Mouse (Mus musculus) lung, postnatal 14 days (tissue): ENCODE measurements around the gene Gm20696.

Experiments used
- DNase-seq: peaks from one replicate; pipeline ENCODE4 v3.0.0; 2021

Gene Gm20696

GRCm38 (mm10) chr6:99556950-99557349, 109.6 kb downstream of the Gm20696 start:
- no peak for DNase-seq

DNA sequence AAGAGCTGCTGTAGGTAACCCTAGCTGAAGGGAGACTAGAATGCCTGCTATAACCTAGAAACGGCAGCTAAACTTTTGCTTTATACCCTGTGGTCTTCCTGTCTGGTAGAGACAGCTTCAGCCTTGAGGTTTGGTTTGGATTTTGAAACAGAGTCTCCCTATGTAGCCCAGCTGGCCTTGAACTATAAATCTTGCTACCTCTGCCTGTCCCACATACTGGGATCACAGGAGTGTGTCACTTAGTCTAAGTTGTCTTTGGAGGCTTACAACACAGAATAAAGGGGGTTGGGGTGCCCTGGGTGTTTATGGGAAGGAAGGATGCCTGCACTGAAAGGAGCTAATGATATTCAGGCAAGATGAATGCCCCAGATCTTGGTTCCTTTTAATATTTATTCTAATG, 113.8 kb downstream of the Gm20696 start:
- no peak for DNase-seq

GRCm38 (mm10) chr6:99546416-99546815, 120.2 kb downstream of the Gm20696 start:
- no peak for DNase-seq

GRCm38 (mm10) chr6:99545437-99545836, 121.2 kb downstream of the Gm20696 start:
- DNase-seq = no peak

GRCm38 (mm10) chr6:99541105-99541504, 125.5 kb downstream of the Gm20696 start:
- no peak for DNase-seq

- no peak for DNase-seq
These were observed 125.9 kb downstream of the Gm20696 start for GRCm38 (mm10) chr6:99540653-99541052.

- DNase-seq = no peak
These were observed 126.5 kb downstream of the Gm20696 start for GRCm38 (mm10) chr6:99540146-99540545.

DNA sequence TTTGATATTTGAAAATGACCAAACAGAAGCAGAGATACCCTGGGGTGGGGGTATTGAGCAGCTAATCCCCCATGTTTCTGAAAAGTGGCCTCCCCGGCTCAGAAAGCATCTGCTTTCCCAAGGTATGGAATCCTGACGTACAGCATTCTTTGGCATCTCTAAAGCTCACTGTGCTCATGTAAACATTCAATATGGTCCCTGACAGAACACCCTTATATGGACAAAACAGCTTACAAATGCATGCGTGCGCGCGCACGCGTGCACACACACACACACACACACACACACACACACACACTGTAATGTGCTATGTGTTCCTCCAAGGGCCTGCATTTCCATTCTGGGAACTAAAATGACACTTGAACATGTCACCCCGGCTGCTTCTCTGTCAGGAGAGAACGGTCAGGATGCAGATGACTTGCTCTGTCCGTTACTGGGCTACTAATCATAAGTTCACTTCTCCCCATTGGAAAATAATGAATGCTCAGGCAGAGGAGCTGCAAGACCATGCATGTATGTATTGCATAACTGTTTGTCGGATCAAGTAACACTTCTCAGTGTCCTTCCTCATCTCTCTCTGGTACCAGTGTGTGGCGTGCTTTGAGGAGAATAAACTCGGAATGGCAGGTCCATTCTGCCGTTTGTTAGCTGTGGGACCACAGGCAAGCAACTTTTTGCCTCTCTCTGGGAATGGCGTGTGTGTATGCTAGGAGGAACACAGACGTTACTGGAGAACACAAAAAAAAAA, 128.2 kb downstream of the Gm20696 start:
- DNase-seq = no peak

DNA sequence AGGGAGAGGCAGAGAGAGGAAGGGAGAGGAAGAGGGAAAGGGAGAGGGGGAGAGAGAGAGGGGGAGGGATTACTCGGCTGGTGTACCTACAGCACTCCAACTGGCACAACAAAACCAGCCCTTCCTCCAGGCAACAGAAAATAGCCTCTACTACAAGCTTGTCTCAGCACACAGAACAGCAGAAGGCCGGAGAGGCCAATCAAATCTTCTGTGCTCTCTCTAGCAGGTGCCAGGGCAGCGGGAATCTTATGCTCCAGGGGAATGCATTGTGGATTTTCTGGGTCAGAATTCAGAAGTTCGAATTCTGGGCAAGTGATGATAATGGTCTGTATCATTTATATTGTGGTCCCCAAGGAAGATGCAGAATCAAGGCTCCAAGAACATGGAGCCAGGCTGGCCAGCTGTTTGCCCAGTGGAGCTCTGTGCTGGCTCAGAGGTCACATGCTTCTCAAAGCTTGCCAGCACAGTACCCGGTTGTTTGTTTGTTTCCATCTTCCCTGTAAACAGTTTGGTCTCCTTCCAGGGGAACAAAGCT, 132.3 kb downstream of the Gm20696 start:
- no peak for DNase-seq

DNA sequence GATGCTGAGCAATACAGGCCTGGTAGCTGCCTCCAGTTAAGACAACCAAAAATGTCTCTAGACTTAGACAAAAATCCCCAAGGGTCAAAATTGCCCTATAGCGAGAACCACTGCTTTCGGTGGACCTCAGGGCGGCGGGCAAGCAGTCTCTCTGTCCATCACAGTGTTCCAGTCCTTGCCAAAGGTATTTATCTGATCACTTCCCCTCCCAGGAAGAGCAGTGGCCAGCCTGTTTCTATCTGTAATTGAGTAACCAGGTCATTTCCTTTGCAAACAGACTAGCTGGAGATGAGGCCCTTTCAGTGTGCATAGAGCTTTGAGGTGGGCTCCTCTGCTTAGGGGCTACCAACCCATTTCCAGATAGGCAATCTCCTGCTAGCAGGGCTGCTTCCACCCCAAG, 134.1 kb downstream of the Gm20696 start:
- no peak for DNase-seq

DNA sequence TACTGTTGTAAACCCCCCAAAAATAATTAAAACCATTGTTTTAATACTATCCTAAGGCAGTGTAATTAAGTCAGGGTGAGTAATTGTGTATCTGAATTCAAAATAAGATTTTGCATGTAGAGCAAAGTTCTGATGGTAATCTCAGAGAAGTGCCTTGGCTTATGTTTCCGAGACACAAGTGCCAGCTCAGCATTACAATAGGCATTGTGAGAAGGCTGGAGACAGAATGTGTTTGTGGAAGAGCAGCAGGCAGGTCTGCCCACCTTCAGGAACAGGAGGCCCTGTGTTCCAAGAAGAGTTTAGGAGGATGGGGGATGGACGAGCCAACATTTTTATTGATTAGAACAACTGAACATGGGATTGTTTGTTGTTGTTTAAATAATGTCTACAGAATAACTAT, 137.6 kb downstream of the Gm20696 start:
- DNase-seq = no peak

DNA sequence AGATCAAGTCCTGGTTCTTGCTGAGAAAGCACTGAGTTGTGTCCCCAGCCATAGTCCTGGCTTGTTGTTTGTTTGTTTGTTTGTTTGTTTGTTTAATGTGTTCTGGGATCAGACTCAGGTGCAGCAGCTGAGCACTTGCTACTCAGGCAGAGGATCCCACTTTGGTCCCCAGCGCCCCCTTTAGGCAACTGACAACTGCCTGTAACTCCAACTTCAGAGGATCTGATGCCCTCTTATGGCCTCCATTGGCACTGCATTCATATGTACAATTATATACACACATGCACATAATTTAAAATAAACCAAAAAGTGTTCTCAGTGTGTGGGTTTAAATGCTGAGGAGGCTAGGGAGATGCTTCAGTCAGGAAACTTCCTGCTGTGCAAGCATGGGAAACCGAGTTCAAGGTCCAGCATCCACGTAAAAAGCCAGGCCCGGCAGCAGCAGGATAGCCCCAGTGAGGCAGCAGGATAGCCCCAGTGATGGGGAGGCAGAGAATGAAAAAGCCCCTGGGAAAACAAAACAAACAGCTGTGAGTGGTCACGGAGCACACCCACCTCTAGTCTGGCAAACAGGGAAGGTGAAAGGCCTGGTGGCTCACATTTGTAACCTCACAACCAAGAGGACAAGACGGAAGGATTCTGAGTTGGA, 139.0 kb downstream of the Gm20696 start:
- no peak for DNase-seq

- no peak for DNase-seq
These were observed 141.2 kb downstream of the Gm20696 start for GRCm38 (mm10) chr6:99525351-99525750.

DNA sequence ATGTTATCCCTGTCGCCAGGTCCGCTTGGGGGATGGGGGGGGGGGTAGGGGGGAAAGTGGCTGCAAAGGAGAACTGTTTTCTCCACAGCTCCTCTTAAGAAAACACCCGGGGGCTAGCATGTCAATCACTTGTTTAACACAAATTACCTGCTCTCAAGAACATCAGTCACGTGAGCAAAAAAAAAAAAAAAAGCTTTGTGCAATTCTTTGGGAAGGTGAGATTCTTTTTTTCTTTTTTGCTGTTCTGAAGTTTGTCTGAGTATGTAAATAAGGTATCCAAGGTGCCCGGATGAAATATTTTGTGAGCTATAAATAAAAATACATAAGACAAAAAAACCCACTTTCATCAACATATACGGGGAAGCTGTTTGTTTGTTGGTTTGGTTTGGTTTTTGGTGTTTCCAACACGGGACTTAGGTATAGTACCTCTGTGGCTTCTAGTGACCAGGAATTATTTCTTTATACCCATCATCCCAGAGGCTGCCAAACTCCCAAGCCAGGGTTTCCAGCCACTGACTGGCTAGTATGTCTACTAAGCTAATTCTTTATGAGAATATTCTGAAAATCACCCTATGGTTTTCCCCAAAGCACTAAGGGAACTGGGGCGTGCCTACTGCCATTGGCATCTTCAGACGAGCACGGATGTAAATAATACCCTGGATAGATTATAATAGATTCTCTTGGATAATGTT, 142.8 kb downstream of the Gm20696 start:
- no peak for DNase-seq

GRCm38 (mm10) chr6:99523109-99523632, 143.4 kb downstream of the Gm20696 start:
- peak; percentile 69 for DNase-seq

DNA sequence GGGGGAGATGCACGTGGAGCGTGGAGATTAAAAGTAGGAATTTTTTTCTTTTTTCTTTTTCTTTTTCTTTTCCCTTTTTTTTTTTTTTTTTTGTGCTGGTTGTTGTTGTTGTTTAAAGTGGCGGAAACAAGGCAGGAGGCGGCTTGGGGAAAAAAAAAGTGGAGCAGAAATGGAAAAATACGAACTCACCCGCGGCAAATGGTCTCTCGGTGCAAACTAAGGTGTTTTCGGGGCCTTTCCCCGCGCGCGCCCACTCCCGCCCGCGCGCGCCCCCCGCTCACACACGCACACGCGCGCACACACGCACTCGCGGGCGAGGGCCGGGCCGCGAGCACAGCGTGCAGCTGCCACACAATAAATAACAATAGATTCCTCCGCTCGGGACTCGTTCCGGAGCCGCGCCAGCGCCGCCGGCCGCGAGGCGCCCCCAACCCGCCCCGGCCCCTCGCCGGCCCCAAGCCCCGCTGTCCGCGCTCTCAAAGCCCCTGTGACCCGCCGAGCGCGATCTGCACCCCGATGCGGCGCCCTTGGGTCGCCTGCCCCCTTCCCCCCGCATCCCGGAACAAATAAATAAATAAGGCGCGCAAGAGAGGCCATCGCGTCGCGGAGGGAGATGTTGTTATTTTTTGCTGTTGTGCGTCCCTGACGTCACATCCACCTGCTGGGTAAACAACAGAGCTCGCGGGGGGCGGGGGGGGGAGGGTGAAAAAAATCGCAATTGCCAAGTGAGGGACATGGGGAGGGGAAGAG, 144.1 kb downstream of the Gm20696 start, which contains the start of gene Foxp1:
Gene Foxp1 (minus strand): TSS at position 363 of the 750 bp plus-strand sequence.
- DNase-seq = peak; percentile 76

- DNase-seq = peak; percentile 48
These were observed 144.8 kb downstream of the Gm20696 start for GRCm38 (mm10) chr6:99521641-99522358.

DNA sequence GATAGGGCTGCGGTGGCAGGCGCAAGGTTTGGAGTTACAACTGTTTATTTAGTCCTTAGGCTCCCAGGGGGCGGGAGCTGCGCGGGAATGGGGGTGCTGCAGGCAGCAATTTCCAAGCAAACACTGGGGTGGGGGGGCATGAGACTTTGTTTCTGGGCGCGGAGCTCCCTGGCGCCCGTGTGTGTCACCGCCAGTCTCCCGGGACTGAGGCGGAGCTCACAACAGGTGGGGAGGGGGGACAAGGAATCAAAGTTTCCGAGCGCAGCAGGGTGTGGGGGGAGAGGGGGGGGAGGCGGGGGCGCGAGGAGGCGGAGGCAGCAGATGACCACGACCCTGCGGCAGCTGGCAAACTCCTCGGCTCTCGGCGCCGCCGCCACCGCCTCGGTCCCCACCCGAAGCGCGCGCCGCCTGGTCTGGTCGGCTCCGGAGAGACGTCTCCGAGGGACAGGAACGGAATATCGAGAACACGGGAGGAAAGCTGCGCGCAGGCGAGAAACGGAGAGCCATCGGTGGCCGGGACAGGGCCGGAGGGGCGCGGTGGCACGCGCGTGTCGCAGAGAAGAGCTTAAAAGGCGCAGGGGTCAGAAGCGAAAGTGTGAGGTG, 145.5 kb downstream of the Gm20696 start:
- DNase-seq = peak; percentile 75

DNA sequence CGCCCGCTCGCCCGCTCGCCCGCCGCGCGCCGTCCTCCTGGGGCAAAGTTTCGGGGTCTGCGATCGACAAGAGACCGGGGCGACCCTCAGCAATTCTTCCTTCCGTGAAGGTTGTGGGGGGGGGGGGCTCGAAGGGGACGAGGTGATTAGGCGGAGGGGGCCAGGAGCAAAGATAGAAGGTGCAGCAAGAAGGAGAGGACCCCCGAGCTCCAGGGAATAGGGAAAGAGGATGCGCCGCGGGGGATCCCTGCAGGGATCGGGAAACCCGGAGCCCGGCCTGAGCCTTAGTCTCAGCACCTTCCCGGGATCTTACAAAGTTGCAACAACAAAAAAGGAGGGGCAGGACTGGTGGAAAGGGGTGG, 145.9 kb downstream of the Gm20696 start:
- DNase-seq = no peak

GRCm38 (mm10) chr6:99519806-99520675, 146.6 kb downstream of the Gm20696 start:
- peak; percentile 28 for DNase-seq

DNA sequence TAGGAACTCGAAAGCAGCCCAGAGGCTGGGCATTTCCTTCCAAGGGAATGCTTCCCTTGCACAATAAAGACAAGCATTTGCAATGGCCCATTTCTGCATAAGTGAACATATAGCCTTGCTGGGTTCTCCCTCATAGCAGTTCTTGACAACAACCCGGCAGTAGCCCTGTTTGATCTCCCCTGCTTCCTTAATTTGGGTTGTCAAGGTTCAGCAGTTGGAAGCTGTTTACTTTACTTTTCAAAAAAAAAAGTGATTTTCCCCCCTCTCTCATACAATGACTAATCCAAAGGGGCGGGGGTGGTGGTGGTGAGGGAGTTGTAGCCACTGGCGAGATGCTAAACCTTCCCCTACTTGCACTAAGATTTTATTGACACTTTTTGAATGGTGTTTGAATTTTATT, 147.5 kb downstream of the Gm20696 start:
- no peak for DNase-seq
